In genomic region chr17:81045525-81046150, GRCm38 (mm10) we compare ENCODE assay signal across 9 mouse cellular contexts. TPM values are rescaled to one million over a fixed set of nuclear protein-coding genes. Genes with fewer than 3 reads are reported as not detected.
DNase-seq lines count a peak whose midpoint lies in the region; ATAC-seq and TF ChIP-seq lines count a peak whose summit lies in the region.
"Had no signal": no experiment of that assay in that cellular context is flagged by ENCODE, and none has a peak within 500 bp of the region (broad histone marks: within the 10 kb centered on the region; RNA-seq: fewer than 3 reads in every experiment).

No protein-coding gene starts in this region.

- H3K4me3 ChIP-seq in heart, adult 2 months: no peak overlapping the region
- no peak overlapping the region for H3K4me3 ChIP-seq in heart, embryonic 10.5 days
- no peak overlapping the region for H3K4me3 ChIP-seq in ES-Bruce4 (ENCODE audit: low read depth, low read length)
- H3K4me3 ChIP-seq in embryonic facial prominence, embryonic 10.5 days: no peak overlapping the region
- H3K4me3 ChIP-seq in liver, embryonic 12.5 days: no peak overlapping the region
- no peak overlapping the region for H3K4me3 ChIP-seq in forebrain, embryonic 11.5 days (ENCODE audit: low read depth, low read length)
- H3K4me3 ChIP-seq: embryonic facial prominence, embryonic 12.5 days had no signal

- no peak for TF ChIP-seq POLR2A in heart, adult 2 months (IDR thresholded peaks at IDR 0.05; ENCODE audit: insufficient read depth, low read depth, low read length)
- TF ChIP-seq POLR2A in ES-Bruce4 (IDR thresholded peaks at IDR 0.05; ENCODE audit: insufficient read depth, low read length): no peak

- H3K9ac ChIP-seq in heart, adult 2 months (ENCODE audit: low read depth, low read length): no peak overlapping the region
- H3K9ac ChIP-seq in ES-Bruce4 (ENCODE audit: low read depth, poor library complexity, severe bottlenecking): no peak overlapping the region
- H3K9ac ChIP-seq in liver, embryonic 12.5 days: no peak overlapping the region
- no peak overlapping the region for H3K9ac ChIP-seq in forebrain, embryonic 11.5 days (ENCODE audit: low read length)
- H3K9ac ChIP-seq: embryonic facial prominence, embryonic 12.5 days had no signal

- no peaks in the 10 kb centered on the region for H3K27me3 ChIP-seq in heart, adult 2 months (ENCODE audit: control insufficient read depth, insufficient read depth, low read length)
- no peaks in the 10 kb centered on the region for H3K27me3 ChIP-seq in heart, embryonic 10.5 days (ENCODE audit: insufficient read depth, poor library complexity, severe bottlenecking)
- H3K27me3 ChIP-seq in ES-Bruce4 (ENCODE audit: control insufficient read depth, insufficient read depth, low read length, poor library complexity, severe bottlenecking): no peaks in the 10 kb centered on the region
- no peaks in the 10 kb centered on the region for H3K27me3 ChIP-seq in embryonic facial prominence, embryonic 10.5 days (replicated peaks; ENCODE audit: low read depth, poor library complexity, severe bottlenecking)
- no peaks in the 10 kb centered on the region for H3K27me3 ChIP-seq in liver, embryonic 12.5 days (replicated peaks)
- no peaks in the 10 kb centered on the region for H3K27me3 ChIP-seq in forebrain, embryonic 11.5 days (ENCODE audit: control insufficient read depth, insufficient read depth, low read length)
- H3K27me3 ChIP-seq: embryonic facial prominence, embryonic 12.5 days had no signal

- H3K4me1 ChIP-seq in heart, adult 2 months (ENCODE audit: control insufficient read depth, insufficient read depth, low read length): no peaks in the 10 kb centered on the region
- H3K4me1 ChIP-seq in heart, embryonic 10.5 days: peaks cover 21% of the 10 kb centered on the region
- no peaks in the 10 kb centered on the region for H3K4me1 ChIP-seq in ES-Bruce4 (ENCODE audit: control insufficient read depth, insufficient read depth, low read length)
- peaks cover 9% of the 10 kb centered on the region for H3K4me1 ChIP-seq in embryonic facial prominence, embryonic 10.5 days
- peaks cover 37% of the 10 kb centered on the region for H3K4me1 ChIP-seq in liver, embryonic 12.5 days
- no peaks in the 10 kb centered on the region for H3K4me1 ChIP-seq in forebrain, embryonic 11.5 days (replicated peaks; ENCODE audit: control insufficient read depth, insufficient read depth, low read length)

- DNase-seq in heart, adult 2 months: peak in 1 of 2 experiments; percentile 33
- DNase-seq in heart, embryonic 10.5 days (ENCODE audit: low spot score): no peak
- peak; percentile 57 for DNase-seq in 3T3-L1 (ENCODE audit: low read depth, low spot score)
- DNase-seq in embryonic facial prominence, embryonic 10.5 days (ENCODE audit: low spot score): peak; percentile 23
- DNase-seq in testis, postnatal 10 days (ENCODE audit: low spot score): peak; percentile 73
- no peak for DNase-seq in forebrain, embryonic 11.5 days (ENCODE audit: low spot score)

- no peaks in the 10 kb centered on the region for H3K9me3 ChIP-seq in heart, embryonic 10.5 days
- H3K9me3 ChIP-seq in ES-Bruce4 (replicated peaks; ENCODE audit: control insufficient read depth, insufficient read depth, low read length, poor library complexity, severe bottlenecking): no peaks in the 10 kb centered on the region
- no peaks in the 10 kb centered on the region for H3K9me3 ChIP-seq in embryonic facial prominence, embryonic 10.5 days
- H3K9me3 ChIP-seq in liver, embryonic 12.5 days (replicated peaks): no peaks in the 10 kb centered on the region
- H3K9me3 ChIP-seq in forebrain, embryonic 11.5 days (ENCODE audit: control insufficient read depth, low read length): no peaks in the 10 kb centered on the region
- H3K9me3 ChIP-seq: embryonic facial prominence, embryonic 12.5 days had no signal

- intact Hi-C loops in heart, adult 2 months (cut with DNase I): no loop called here

- 80% methylated on average over 9 of the region's 9 CpGs for WGBS in heart, adult 2 months
- WGBS in heart, embryonic 10.5 days: 87% methylated on average over 9 of the region's 9 CpGs
- WGBS in embryonic facial prominence, embryonic 10.5 days: 92% methylated on average over 9 of the region's 9 CpGs
- WGBS in liver, embryonic 12.5 days (ENCODE audit: insufficient replicate concordance): 77% methylated on average over 9 of the region's 9 CpGs
- WGBS in forebrain, embryonic 11.5 days: 88% methylated on average over 9 of the region's 9 CpGs

- ATAC-seq in liver, embryonic 12.5 days: 0 out of 2 replicates have a peak, but pooled peaks have one; percentile 38
- no peak for ATAC-seq in forebrain, embryonic 11.5 days (replicated peaks; ENCODE audit: low FRiP score)

- H3K36me3 ChIP-seq in heart, adult 2 months (ENCODE audit: control insufficient read depth, insufficient read depth, low read length): no peaks in the 10 kb centered on the region
- H3K36me3 ChIP-seq in heart, embryonic 10.5 days: peaks cover 41% of the 10 kb centered on the region
- H3K36me3 ChIP-seq in ES-Bruce4 (ENCODE audit: control insufficient read depth, insufficient read depth, low read length, poor library complexity, severe bottlenecking): peaks cover 4% of the 10 kb centered on the region; the same call in 1 of the 2 replicates
- H3K36me3 ChIP-seq in embryonic facial prominence, embryonic 10.5 days (replicated peaks): peaks cover 64% of the 10 kb centered on the region
- H3K36me3 ChIP-seq in liver, embryonic 12.5 days: peaks cover 69% of the 10 kb centered on the region
- no peaks in the 10 kb centered on the region for H3K36me3 ChIP-seq in forebrain, embryonic 11.5 days (ENCODE audit: control insufficient read depth, insufficient read depth, low read length)

- no peak for TF ChIP-seq EP300 in heart, adult 2 months (IDR thresholded peaks at IDR 0.05; ENCODE audit: insufficient read depth, low read depth, low read length)
- no peak for TF ChIP-seq EP300 in ES-Bruce4 (IDR thresholded peaks at IDR 0.05; ENCODE audit: insufficient read depth, low read depth, low read length)

- no peak overlapping the region for H3K27ac ChIP-seq in heart, adult 2 months
- H3K27ac ChIP-seq in heart, embryonic 10.5 days: no peak overlapping the region
- H3K27ac ChIP-seq in ES-Bruce4 (ENCODE audit: insufficient read depth, low read length): no peak overlapping the region
- H3K27ac ChIP-seq in embryonic facial prominence, embryonic 10.5 days (replicated peaks): no peak overlapping the region
- no peak overlapping the region for H3K27ac ChIP-seq in liver, embryonic 12.5 days
- H3K27ac ChIP-seq in forebrain, embryonic 11.5 days (ENCODE audit: low read depth, low read length): no peak overlapping the region
- H3K27ac ChIP-seq: embryonic facial prominence, embryonic 12.5 days had no signal

- no peaks in the 10 kb centered on the region for H3K79me2 ChIP-seq in heart, adult 2 months (replicated peaks; ENCODE audit: control insufficient read depth, insufficient read depth, low read length)

- no peak overlapping the region for H3K4me2 ChIP-seq in liver, embryonic 12.5 days
- no peak overlapping the region for H3K4me2 ChIP-seq in forebrain, embryonic 11.5 days (ENCODE audit: low read depth, low read length, severe bottlenecking)
- H3K4me2 ChIP-seq: embryonic facial prominence, embryonic 12.5 days had no signal

- peak; percentile 73 for TF ChIP-seq CTCF in heart, adult 2 months (IDR thresholded peaks at IDR 0.05)
- TF ChIP-seq CTCF in ES-Bruce4 (IDR thresholded peaks at IDR 0.05; ENCODE audit: low read depth, low read length): peak; percentile 1

RNA-seq across cellular contexts. Expression of gene Thumpd2, which starts 19.2 kb away (rescaled TPM):
- total RNA-seq in heart, adult 2 months (2021): 1 to 10 TPM; 3.9 to 4.8 TPM
- polyA plus RNA-seq in heart, adult 2 months (2012; rRNA removed): 1.2 and 1.4 TPM in 2 replicates
- polyA plus RNA-seq in heart, embryonic 10.5 days (2016; fragmentation: Nextera tagmentation; extraction: Ambion mirVana): 10.1 and 12.5 TPM in 2 replicates
- 11.1 and 12.2 TPM in 2 replicates for polyA plus RNA-seq in ES-Bruce4 (2011; ENCODE audit: insufficient read depth, insufficient read length, low read depth, missing spikeins)
- polyA plus RNA-seq in embryonic facial prominence, embryonic 10.5 days (2016; fragmentation: Nextera tagmentation; extraction: Ambion mirVana): 14.0 and 14.4 TPM in 2 replicates
- polyA plus RNA-seq in liver, embryonic 12.5 days (2016; fragmentation: Nextera tagmentation; extraction: Ambion mirVana): 9.3 and 10.5 TPM in 2 replicates
- 15.4 and 17.5 TPM in 2 replicates for polyA plus RNA-seq in forebrain, embryonic 11.5 days (2014; fragmentation: Nextera tagmentation; extraction: Ambion mirVana)

Comparison
In these comparisons a context has a peak if more than half of its experiments do, and no peak if none do; other contexts are left out.
1. DNase-seq: peak in 3T3-L1 (single experiment), embryonic facial prominence, embryonic 10.5 days (single experiment) and testis, postnatal 10 days (single experiment); none in heart, embryonic 10.5 days (single experiment) and forebrain, embryonic 11.5 days (single experiment).